Mouse (Mus musculus): Measurements from ENCODE around the gene Zfp383. TPM values are rescaled to one million over a fixed set of nuclear protein-coding genes. Genes with fewer than 3 reads are reported as not detected.
"Not testable (repeated sequence)": the region's sequence is repeated elsewhere in the genome, so short reads cannot be mapped to it uniquely, and the experiment has no call there.

Gene Zfp383
- total RNA-seq (2017): 0.95 to 2.2 TPM in 2 of 3 replicates, not detected in the other

- ATAC-seq (replicated peaks; ENCODE audit: insufficient number of reproducible peaks, low FRiP score, low TSS enrichment, poor library complexity, severe bottlenecking): peak; percentile 80
Observed at GRCm38 (mm10) chr7:29908130-29908950, at the start of gene Zfp383. Gene Zfp383, plus strand, starts transcription at chr7:29908223.

DNA sequence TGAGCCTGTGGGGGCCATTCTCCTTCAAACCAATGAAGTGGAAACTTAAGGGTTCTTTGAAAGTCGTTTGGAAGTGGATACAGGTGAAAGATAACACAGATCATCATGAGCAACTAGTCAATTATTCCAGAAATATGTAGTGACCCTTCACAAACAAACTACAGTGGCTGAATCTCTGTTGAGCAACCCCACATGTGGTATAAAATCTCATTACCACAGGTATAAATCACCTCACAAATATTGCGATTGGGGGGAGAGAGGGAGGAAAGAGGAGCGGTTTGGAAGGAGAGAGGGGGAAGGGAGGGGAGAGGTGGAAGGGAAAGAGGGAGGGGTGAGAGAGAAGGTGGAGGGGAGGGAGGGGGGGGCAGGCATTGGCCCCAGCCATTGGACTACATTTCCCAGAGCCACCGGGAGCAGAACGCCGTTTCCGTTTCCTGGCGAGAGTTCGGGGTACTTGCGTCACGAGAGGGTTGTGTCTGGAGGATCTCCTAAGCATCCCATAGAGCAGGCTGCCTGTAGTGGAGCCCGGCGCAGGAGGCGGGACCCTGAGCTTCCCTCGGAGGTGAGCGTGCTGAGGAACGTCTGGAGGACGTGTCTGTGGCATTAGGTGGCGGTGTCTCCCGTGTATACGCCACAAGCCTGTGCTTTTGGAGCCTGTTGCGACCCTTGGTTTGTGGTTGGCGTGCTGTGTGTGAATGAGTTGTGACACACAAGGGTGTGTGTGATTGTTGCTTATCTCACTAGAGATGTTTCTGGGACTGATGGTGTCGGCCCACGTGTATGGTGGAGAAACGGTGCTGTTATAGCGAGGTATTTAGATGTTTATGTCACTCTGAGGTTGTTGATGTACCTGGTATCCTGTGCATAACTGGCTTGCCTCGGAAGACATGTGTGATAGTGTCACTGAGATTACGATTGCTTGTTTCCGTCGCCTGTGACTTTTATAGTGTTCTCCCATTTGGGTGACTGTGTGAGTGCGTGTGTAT, 48.2 kb upstream of the Zfp383 start, which contains the start of gene Zfp420:
Gene Zfp420, plus strand, starts transcription at position 448 of the 986 bp plus-strand sequence.
- peak; percentile 99 for ATAC-seq (replicated peaks; ENCODE audit: insufficient number of reproducible peaks, low FRiP score, low TSS enrichment, poor library complexity, severe bottlenecking)

- ATAC-seq (replicated peaks; ENCODE audit: insufficient number of reproducible peaks, low FRiP score, low TSS enrichment, poor library complexity, severe bottlenecking): no peak
Observed at GRCm38 (mm10) chr7:29861660-29862059, 46.4 kb upstream of the Zfp383 start.

GRCm38 (mm10) chr7:29874256-29874655, 33.8 kb upstream of the Zfp383 start:
- ATAC-seq (replicated peaks; ENCODE audit: insufficient number of reproducible peaks, low FRiP score, low TSS enrichment, poor library complexity, severe bottlenecking): no peak

DNA sequence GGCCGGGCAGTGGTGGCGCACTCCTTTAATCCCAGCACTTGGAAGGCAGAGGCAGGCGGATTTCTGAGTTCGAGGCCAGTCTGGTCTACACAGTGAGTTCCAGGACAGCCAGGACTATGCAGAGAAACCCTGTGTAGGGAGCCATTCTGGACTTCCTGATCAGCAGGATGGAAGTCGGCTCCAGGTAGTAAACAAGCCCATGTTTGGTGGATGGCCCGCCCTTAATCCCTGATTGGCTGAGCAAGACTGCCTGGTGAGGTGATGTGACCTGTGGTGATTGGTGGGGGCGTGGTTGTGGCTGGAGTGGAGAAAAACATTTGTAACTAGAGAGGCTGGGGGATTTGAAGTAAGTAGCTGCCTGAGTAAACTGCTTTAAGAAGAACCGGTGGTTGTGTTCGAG, 30.5 kb upstream of the Zfp383 start:
- not testable (repeated sequence) for ATAC-seq (replicated peaks; ENCODE audit: insufficient number of reproducible peaks, low FRiP score, low TSS enrichment, poor library complexity, severe bottlenecking)

- ATAC-seq (replicated peaks; ENCODE audit: insufficient number of reproducible peaks, low FRiP score, low TSS enrichment, poor library complexity, severe bottlenecking): no peak
Observed at GRCm38 (mm10) chr7:29880056-29880455, 28.0 kb upstream of the Zfp383 start.

DNA sequence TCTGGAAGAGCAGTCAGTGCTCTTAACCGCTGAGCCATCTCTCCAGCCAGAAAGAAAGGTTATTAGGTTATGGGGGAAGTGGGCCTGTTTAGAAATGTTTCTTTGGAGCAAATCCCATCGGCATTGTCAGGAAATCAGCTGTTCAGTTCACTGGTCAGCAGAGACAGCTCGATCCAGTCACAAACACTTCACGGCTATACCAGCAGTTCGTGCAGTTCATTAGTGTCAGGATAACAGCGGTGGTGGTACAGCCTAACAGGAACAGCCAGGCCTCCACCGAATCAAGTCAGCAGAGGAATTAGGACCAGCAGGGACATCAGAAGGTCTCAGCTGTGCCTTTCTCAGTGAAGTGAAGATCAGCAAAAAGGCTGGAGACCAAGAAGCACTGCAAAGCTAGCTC, 27.1 kb upstream of the Zfp383 start:
- ATAC-seq (replicated peaks; ENCODE audit: insufficient number of reproducible peaks, low FRiP score, low TSS enrichment, poor library complexity, severe bottlenecking): no peak

DNA sequence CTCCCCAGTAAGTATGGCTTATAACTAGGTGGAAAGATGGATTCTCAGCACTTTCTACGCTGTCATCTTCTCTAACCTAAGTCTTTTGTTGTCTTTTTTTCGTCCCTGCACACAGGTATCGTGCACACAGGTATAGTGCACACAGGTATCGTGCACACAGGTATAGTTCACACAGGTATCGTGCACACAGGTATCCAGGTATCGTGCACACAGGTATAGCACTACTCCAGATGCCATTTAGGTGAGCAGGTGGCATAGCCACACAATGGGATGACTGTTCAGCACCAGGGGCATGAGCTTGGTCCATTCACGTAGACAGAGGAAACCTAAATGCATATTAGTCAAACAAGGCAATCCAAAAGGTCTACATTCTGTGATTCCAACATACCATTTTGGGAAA, 17.5 kb upstream of the Zfp383 start:
- ATAC-seq (replicated peaks; ENCODE audit: insufficient number of reproducible peaks, low FRiP score, low TSS enrichment, poor library complexity, severe bottlenecking): no peak

DNA sequence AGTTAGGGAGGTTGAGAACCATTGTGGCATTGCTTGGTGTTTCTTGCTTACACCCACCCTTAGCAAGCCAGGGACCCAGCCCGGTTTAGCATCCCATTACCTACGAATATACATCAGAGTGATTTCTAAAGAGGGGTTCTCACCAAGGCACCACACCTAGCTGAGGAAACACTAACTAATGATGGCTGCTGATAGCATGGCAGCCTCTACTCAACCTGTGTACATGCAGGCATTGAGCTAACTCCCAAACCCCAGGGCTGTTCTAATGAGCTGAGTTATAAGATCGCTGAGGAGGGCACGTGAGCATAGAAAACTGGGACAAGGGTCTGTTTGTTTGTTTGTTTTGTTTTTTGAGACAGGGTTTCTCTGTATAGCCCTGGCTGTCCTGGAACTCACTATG, 15.3 kb upstream of the Zfp383 start:
- ATAC-seq (replicated peaks; ENCODE audit: insufficient number of reproducible peaks, low FRiP score, low TSS enrichment, poor library complexity, severe bottlenecking): no peak

- ATAC-seq (replicated peaks; ENCODE audit: insufficient number of reproducible peaks, low FRiP score, low TSS enrichment, poor library complexity, severe bottlenecking): no peak
Observed at GRCm38 (mm10) chr7:29898351-29898750, 9.7 kb upstream of the Zfp383 start.

GRCm38 (mm10) chr7:29904101-29904500, 3.9 kb upstream of the Zfp383 start:
- no peak for ATAC-seq (replicated peaks; ENCODE audit: insufficient number of reproducible peaks, low FRiP score, low TSS enrichment, poor library complexity, severe bottlenecking)

- ATAC-seq (replicated peaks; ENCODE audit: insufficient number of reproducible peaks, low FRiP score, low TSS enrichment, poor library complexity, severe bottlenecking): peak; percentile 54
Observed at GRCm38 (mm10) chr7:29905966-29906681, 1.9 kb upstream of the Zfp383 start, which contains the start of gene Zfp27. Gene Zfp27, minus strand, starts transcription at chr7:29906572.

DNA sequence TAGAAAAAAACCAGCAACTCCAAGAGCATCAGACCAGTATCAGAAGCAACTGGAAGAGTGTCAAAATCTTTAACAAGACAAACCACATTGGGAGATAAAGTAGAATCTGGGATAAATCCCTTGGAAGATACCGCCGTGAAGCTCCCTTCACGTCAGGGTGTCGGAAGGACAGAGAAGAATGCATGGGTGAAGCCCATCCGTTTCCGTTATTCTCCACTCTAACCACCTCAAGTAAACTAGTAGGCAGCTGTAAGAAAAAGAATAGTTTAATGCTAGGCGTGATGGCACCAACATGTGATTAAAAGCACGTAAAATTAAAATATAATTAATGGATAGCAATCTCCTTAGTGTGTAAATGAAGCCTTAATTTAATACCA, 1.4 kb upstream of the Zfp383 start:
- ATAC-seq (replicated peaks; ENCODE audit: insufficient number of reproducible peaks, low FRiP score, low TSS enrichment, poor library complexity, severe bottlenecking): no peak

- no peak for ATAC-seq (replicated peaks; ENCODE audit: insufficient number of reproducible peaks, low FRiP score, low TSS enrichment, poor library complexity, severe bottlenecking)
Observed at GRCm38 (mm10) chr7:29907206-29907605, 817 bp upstream of the Zfp383 start.

GRCm38 (mm10) chr7:29910252-29910651, 2.2 kb downstream of the Zfp383 start:
- no peak for ATAC-seq (replicated peaks; ENCODE audit: insufficient number of reproducible peaks, low FRiP score, low TSS enrichment, poor library complexity, severe bottlenecking)

DNA sequence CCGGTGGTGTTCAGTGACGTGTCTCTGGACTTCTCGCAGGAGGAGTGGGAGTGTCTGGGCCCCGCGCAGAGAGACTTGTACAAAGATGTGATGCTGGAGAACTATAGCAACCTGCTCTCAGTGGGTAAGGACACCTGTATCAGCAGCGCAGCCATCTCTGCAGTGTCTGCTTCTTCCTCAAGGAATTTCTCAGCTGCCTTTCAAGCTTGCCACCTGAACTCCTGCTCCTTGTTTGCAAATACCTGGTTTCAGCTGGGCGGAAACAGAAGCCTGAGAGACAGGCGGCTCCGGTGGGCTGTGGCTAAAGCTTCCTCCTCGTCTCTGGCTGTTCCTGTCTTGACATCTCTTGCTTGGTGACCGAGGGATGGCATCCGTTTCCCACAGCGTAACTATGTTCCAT, 4.1 kb downstream of the Zfp383 start:
- no peak for ATAC-seq (replicated peaks; ENCODE audit: insufficient number of reproducible peaks, low FRiP score, low TSS enrichment, poor library complexity, severe bottlenecking)

DNA sequence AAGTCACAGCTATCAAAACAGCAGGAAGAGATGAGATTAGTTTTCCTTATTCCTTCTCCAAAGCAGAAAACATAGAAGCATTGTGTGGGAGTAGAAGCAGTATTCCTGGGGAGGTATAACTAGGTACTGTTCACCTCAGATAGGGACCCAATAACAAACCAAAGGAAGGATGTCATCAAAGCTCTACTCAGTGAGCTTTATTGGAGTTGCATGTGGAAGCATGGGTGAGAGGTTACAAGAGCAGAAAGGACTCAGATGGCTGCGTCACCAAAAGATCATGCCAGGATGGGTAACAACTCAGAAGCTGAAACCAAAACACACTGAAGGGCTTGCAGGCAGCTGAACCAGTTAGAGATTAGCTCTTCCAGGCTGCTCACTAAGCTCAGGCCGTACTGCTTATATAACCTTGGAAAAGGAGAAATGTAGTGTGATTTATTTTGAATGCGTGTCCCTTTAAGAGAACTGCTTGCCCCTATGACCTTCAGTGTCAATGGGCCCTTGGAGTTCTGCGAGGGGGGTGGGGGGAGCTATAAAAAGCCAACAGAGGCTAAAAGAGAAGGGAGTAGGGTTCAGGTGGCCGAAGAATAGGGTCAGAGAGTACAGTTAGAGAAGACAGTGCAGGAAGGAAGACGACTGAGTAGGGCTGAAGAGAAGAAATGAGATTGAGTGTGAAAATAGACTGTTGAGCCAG, 9.5 kb downstream of the Zfp383 start:
- ATAC-seq (replicated peaks; ENCODE audit: insufficient number of reproducible peaks, low FRiP score, low TSS enrichment, poor library complexity, severe bottlenecking): no peak

- ATAC-seq (replicated peaks; ENCODE audit: insufficient number of reproducible peaks, low FRiP score, low TSS enrichment, poor library complexity, severe bottlenecking): no peak
Observed at GRCm38 (mm10) chr7:29918062-29918453, 10.0 kb downstream of the Zfp383 start.

Measured in monocyte, adult 5-6 weeks (primary cell).